Mouse (Mus musculus): ENCODE measurements around the gene Nqo2. TPM values are rescaled to one million over a fixed set of nuclear protein-coding genes. Genes with fewer than 3 reads are reported as not detected.

Gene Nqo2
- polyA plus RNA-seq, 2 experiments, result 12.0 to 27.4 TPM

GRCm38 (mm10) chr13:33995197-33995596 is 30.7 kb downstream of the Nqo2 start:
- Histone ChIP-seq H3K27me3 (ENCODE audit: control insufficient read depth, insufficient read depth, low read length) (no peaks in the 10 kb centered on the region), H3K27ac (no peak overlapping the region), H3K4me1 (replicated peaks; ENCODE audit: control insufficient read depth in 2 of 2, insufficient read depth in 2 of 2, low read length in 1 of 2) (no peaks in the 10 kb centered on the region), H3K36me3 (replicated peaks; ENCODE audit: control insufficient read depth, insufficient read depth, low read depth) (no peaks in the 10 kb centered on the region), H3K4me3 (ENCODE audit: insufficient read depth in 1 of 2, low read depth in 2 of 2, low read length in 2 of 2) (no peak overlapping the region), H3K9ac (replicated peaks) (no peak overlapping the region), H3K9me3 (ENCODE audit: control insufficient read depth, low read length) (no peaks in the 10 kb centered on the region), H3K4me2 (ENCODE audit: low read depth) (no peak overlapping the region)
- peak; percentile 87 for TF ChIP-seq CTCF (IDR thresholded peaks at IDR 0.05; ENCODE audit: low read depth)
- no peak for TF ChIP-seq EP300 (IDR thresholded peaks at IDR 0.05; ENCODE audit: low read depth)
- ATAC-seq (ENCODE audit: insufficient read depth) (0 out of 2 replicates have a peak, but pooled peaks have one; percentile 33), DNase-seq (ENCODE audit: low read depth in 3 of 3, low spot score in 3 of 3) (peak; percentile 44 to 63 (median 45))
- WGBS (ENCODE audit: insufficient replicate concordance), result 12% methylated on average over 1 of the region's 1 CpGs

DNA sequence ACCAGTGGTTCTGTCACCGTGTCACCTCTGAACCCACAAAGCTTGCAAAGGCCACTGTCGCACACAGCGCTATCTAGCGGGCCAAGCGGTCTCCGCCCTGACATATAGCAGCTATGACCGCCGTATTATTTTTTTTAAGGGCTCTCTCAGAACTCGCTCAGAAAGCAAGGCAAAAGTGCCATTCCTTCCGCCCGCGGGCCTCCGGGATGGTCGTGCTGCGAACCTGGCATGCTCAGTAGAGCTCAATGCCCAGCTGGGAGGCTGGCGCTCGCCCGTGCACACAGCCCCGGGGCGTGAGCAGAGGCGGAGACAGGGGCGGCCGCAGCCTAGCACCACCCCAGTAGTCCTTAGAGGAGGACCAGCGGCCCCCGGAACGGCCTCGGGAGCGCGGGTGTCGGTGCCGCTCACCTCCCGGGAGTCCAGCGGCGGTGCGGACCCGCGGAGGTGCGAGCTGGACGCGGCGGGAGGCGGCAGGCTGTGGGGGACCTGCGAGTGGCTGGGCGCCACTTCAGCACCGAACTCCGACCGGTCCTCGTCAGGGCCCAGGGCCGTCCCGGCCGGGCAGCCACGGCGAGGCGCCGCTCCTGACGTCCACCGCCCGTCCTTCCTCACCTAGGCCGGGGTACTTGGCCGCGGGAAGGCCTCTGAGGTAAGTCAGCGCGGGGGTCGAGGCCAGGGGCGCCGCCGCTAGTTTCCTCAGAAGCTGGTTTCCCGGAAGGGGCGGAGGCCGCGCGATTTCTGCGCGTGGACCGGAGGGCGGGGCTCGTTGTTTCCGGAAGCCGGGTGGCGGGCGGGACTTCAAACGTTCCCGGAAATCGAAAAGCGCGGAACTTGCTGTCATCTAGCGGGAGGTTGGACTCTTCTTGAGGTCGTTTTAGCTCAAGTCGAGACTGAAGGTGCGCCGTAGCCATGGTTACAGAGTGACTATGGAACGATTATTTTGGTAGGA is 37.8 kb downstream of the Nqo2 start, which contains the start of the genes Ripk1 and Serpinb6a:
TSS of gene Ripk1 (plus strand) at position 306 of the 949 bp plus-strand sequence.
TSS of gene Serpinb6a (minus strand) at position 737 of the 949 bp plus-strand sequence.
- peak; percentile 82 to 91 (median 84) for DNase-seq (ENCODE audit: low read depth in 3 of 3, low spot score in 3 of 3)
- Histone ChIP-seq H3K27me3 (ENCODE audit: control insufficient read depth, insufficient read depth, low read length) (no peaks in the 10 kb centered on the region), H3K4me1 (replicated peaks; ENCODE audit: control insufficient read depth in 2 of 2, insufficient read depth in 2 of 2, low read length in 1 of 2) (peaks cover 4 to 7% of the 10 kb centered on the region in 2 experiments; a peak in 2 of 4 replicates), H3K9me3 (ENCODE audit: control insufficient read depth, low read length) (no peaks in the 10 kb centered on the region), H3K9ac (replicated peaks) (peak within 1 kb of the TSS; percentile 92), H3K4me2 (ENCODE audit: low read depth) (peak within 1 kb of the TSS; percentile 99), H3K4me3 (ENCODE audit: insufficient read depth in 1 of 2, low read depth in 2 of 2, low read length in 2 of 2) (peak within 1 kb of the TSS; percentile 76 to 95), H3K36me3 (replicated peaks; ENCODE audit: control insufficient read depth, insufficient read depth, low read depth) (no peaks in the 10 kb centered on the region), H3K27ac (peak within 1 kb of the TSS; percentile 78)
- under 1% methylated on average over 84 of the region's 92 CpGs for WGBS (ENCODE audit: insufficient replicate concordance)
- peak; percentile 99 for ATAC-seq (ENCODE audit: insufficient read depth)
- TF ChIP-seq CTCF (IDR thresholded peaks at IDR 0.05; ENCODE audit: low read depth) (peak; percentile 77), EP300 (IDR thresholded peaks at IDR 0.05; ENCODE audit: low read depth) (no peak)

GRCm38 (mm10) chr13:34003058-34003457 is 38.6 kb downstream of the Nqo2 start:
- TF ChIP-seq CTCF (IDR thresholded peaks at IDR 0.05; ENCODE audit: low read depth) (no peak), EP300 (IDR thresholded peaks at IDR 0.05; ENCODE audit: low read depth) (no peak)
- Histone ChIP-seq H3K36me3 (replicated peaks; ENCODE audit: control insufficient read depth, insufficient read depth, low read depth) (no peaks in the 10 kb centered on the region), H3K4me1 (replicated peaks; ENCODE audit: control insufficient read depth in 2 of 2, insufficient read depth in 2 of 2, low read length in 1 of 2) (peaks cover 4 to 7% of the 10 kb centered on the region in 2 experiments; a peak in 2 of 4 replicates), H3K27ac (peak overlapping the region; percentile 78), H3K9me3 (ENCODE audit: control insufficient read depth, low read length) (no peaks in the 10 kb centered on the region), H3K27me3 (ENCODE audit: control insufficient read depth, insufficient read depth, low read length) (no peaks in the 10 kb centered on the region), H3K4me3 (ENCODE audit: insufficient read depth in 1 of 2, low read depth in 2 of 2, low read length in 2 of 2) (peak overlapping the region; percentile 76 to 95), H3K4me2 (ENCODE audit: low read depth) (peak overlapping the region; percentile 99), H3K9ac (replicated peaks) (peak overlapping the region; percentile 92)
- DNase-seq (ENCODE audit: low read depth in 3 of 3, low spot score in 3 of 3) (peak in 1 of 3 experiments; percentile 2), ATAC-seq (ENCODE audit: insufficient read depth) (no peak)
- 2% methylated on average over 5 of the region's 5 CpGs for WGBS (ENCODE audit: insufficient replicate concordance)

- no peak overlapping the region for H3K9ac ChIP-seq (replicated peaks)
- WGBS (ENCODE audit: insufficient replicate concordance), result 48% methylated on average over 2 of the region's 2 CpGs
- DNase-seq (ENCODE audit: low read depth in 3 of 3, low spot score in 3 of 3), result no peak
- ATAC-seq (ENCODE audit: insufficient read depth), result no peak
- TF ChIP-seq EP300 (IDR thresholded peaks at IDR 0.05; ENCODE audit: low read depth) (no peak), CTCF (IDR thresholded peaks at IDR 0.05; ENCODE audit: low read depth) (no peak)
- no peaks in the 10 kb centered on the region for H3K9me3 ChIP-seq (ENCODE audit: control insufficient read depth, low read length)
- H3K4me3 ChIP-seq (ENCODE audit: insufficient read depth in 1 of 2, low read depth in 2 of 2, low read length in 2 of 2), result no peak overlapping the region
- 0 out of 2 replicates have a peak, but pooled peaks cover 3% of the 10 kb centered on the region for H3K36me3 ChIP-seq (replicated peaks; ENCODE audit: control insufficient read depth, insufficient read depth, low read depth)
- H3K27ac ChIP-seq, result no peak overlapping the region
- H3K4me2 ChIP-seq (ENCODE audit: low read depth), result no peak overlapping the region
- H3K27me3 ChIP-seq (ENCODE audit: control insufficient read depth, insufficient read depth, low read length), result no peaks in the 10 kb centered on the region
- H3K4me1 ChIP-seq (replicated peaks; ENCODE audit: control insufficient read depth in 2 of 2, insufficient read depth in 2 of 2, low read length in 1 of 2), result peaks cover 0 to 3% of the 10 kb centered on the region in 2 experiments; a peak in 2 of 4 replicates
These were observed 42.7 kb downstream of the Nqo2 start for GRCm38 (mm10) chr13:34007234-34007633.
